Mouse (Mus musculus) thymus, adult 2 months (tissue): ENCODE data around the gene Klf11. TPM values are rescaled to one million over a fixed set of nuclear protein-coding genes. Genes with fewer than 3 reads are reported as not detected.
A peak's percentile ranks its signal among the peaks of the same experiment; 100 is the strongest.

ENCODE experiments used
- DNase-seq: peaks from one replicate; pipeline ENCODE4 v3.0.0; 2021
- H3K27ac ChIP-seq: fragments of 200-500 bp; 2 replicates; pipeline ENCODE4 v1.5.1; 2012; ENCODE audit warnings: low read length, control low read depth; ENCODE audit not compliant: control insufficient read depth, insufficient read depth
- H3K27me3 ChIP-seq: fragments of 200-500 bp; 2 replicates; pipeline ENCODE4 v1.6.1; 2012; ENCODE audit warnings: mild to moderate bottlenecking, low read length, moderate library complexity, mixed read lengths; ENCODE audit not compliant: control insufficient read depth, insufficient read depth
- H3K36me3 ChIP-seq: fragments of 200-500 bp; 2 replicates; pipeline ENCODE4 v1.6.1; 2012; ENCODE audit warnings: mild to moderate bottlenecking, low read length, moderate library complexity; ENCODE audit not compliant: control insufficient read depth, insufficient read depth
- H3K4me1 ChIP-seq: fragments of 200-500 bp; replicated peaks from 2 replicates; pipeline ENCODE4 v1.6.1; 2012; ENCODE audit warnings: low read length; ENCODE audit not compliant: control insufficient read depth, insufficient read depth
- H3K4me3 ChIP-seq: fragments of 200-500 bp; 2 replicates; pipeline ENCODE4 v1.5.1; 2012; ENCODE audit warnings: mild to moderate bottlenecking, low read length, control low read depth, moderate library complexity; ENCODE audit not compliant: control insufficient read depth, insufficient read depth
- CTCF ChIP-seq: fragments of 200-500 bp; IDR thresholded peaks from 2 replicates; pipeline ENCODE4 v1.5.1; 2012; ENCODE audit warnings: mild to moderate bottlenecking, control low read depth, low read length, moderate library complexity, borderline replicate concordance; ENCODE audit not compliant: control insufficient read depth, poor library complexity, insufficient read depth; ENCODE audit errors: extremely low read depth
- POLR2A ChIP-seq: fragments of 200-500 bp; IDR thresholded peaks from 2 replicates; pipeline ENCODE4 v1.6.1; 2012; ENCODE audit warnings: mild to moderate bottlenecking, low read length, control low read depth, moderate library complexity; ENCODE audit not compliant: control insufficient read depth, poor library complexity, insufficient read depth; ENCODE audit errors: extremely low read depth
- WGBS: fragments of 180-500 bp; shearing (Covaris S2); methylation state at CpG from one replicate; pipeline ENCODE4 v1.1.7; 2018; 5-methylcytosine and 5-hydroxymethylcytosine counted together
- polyA plus RNA-seq: library from polyadenylated mRNA; depleted of rRNA; stranded (reverse); fragments of >200 nt; gene quantifications from 2 replicates; pipeline ENCODE4 v1.2.3, GENCODE M21; 2012

The Klf11 gene
- polyA plus RNA-seq, 1 experiment: 4.9 TPM

DNA sequence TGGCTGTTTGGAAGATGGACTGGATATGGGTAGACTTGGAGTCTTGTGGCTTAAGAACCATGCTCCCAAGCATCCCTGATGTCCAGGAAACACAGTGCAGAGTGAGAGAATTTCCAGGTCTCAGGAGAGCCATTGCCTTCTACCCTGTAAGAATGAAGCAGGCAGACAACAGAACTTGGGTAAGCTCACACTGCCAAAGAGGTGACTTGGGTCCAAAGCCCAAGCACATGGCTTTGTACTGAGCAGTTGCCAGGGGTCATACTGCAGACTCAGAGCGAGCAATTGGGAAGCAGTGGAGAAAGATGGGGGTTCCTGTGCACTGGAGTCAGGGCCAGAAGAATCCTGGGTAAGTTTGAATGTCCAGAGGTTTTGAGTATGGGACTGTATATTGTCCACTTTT is 3.0 kb upstream of the Klf11 start:
- H3K4me3 ChIP-seq: no peak overlapping the region
- no peak for DNase-seq
- H3K27ac ChIP-seq: no peak overlapping the region
- no peaks in the 10 kb centered on the region for H3K36me3 ChIP-seq
- no peaks in the 10 kb centered on the region for H3K27me3 ChIP-seq
- 82% methylated on average over 1 of the region's 1 CpGs for whole genome bisulfite sequencing
- peaks cover 13% of the 10 kb centered on the region for H3K4me1 ChIP-seq
- no peak for TF ChIP-seq CTCF
- no peak for TF ChIP-seq POLR2A

- no peaks in the 10 kb centered on the region for H3K27me3 ChIP-seq
- no peak overlapping the region for H3K27ac ChIP-seq
- DNase-seq: no peak
- TF ChIP-seq POLR2A: no peak
- TF ChIP-seq CTCF: no peak
- H3K4me1 ChIP-seq: peaks cover 10% of the 10 kb centered on the region
- H3K36me3 ChIP-seq: no peaks in the 10 kb centered on the region
- peak overlapping the region; percentile 51 for H3K4me3 ChIP-seq
- WGBS: 10% methylated on average over 22 of the region's 22 CpGs
Measured at GRCm38 (mm10) chr12:24650415-24651062, 535 bp upstream of the Klf11 start.

GRCm38 (mm10) chr12:24651642-24652342 is 718 bp downstream of the Klf11 start:
- H3K4me3 ChIP-seq: peak overlapping the region; percentile 74
- 3% methylated on average over 36 of the region's 36 CpGs for WGBS
- DNase-seq: peak; percentile 89
- TF ChIP-seq CTCF: 0 out of 2 replicates have a peak, but pooled peaks have one; percentile 7
- no peak for TF ChIP-seq POLR2A
- H3K36me3 ChIP-seq: no peaks in the 10 kb centered on the region
- no peak overlapping the region for H3K27ac ChIP-seq
- H3K27me3 ChIP-seq: no peaks in the 10 kb centered on the region
- H3K4me1 ChIP-seq: peaks cover 10% of the 10 kb centered on the region

- H3K36me3 ChIP-seq: no peaks in the 10 kb centered on the region
- peaks cover 10% of the 10 kb centered on the region for H3K4me1 ChIP-seq
- WGBS: 88% methylated on average over 16 of the region's 16 CpGs
- no peak for DNase-seq
- no peak overlapping the region for H3K27ac ChIP-seq
- no peak overlapping the region for H3K4me3 ChIP-seq
- TF ChIP-seq CTCF: no peak
- TF ChIP-seq POLR2A: no peak
- no peaks in the 10 kb centered on the region for H3K27me3 ChIP-seq
Measured at GRCm38 (mm10) chr12:24654065-24654862, 3.2 kb downstream of the Klf11 start.

DNA sequence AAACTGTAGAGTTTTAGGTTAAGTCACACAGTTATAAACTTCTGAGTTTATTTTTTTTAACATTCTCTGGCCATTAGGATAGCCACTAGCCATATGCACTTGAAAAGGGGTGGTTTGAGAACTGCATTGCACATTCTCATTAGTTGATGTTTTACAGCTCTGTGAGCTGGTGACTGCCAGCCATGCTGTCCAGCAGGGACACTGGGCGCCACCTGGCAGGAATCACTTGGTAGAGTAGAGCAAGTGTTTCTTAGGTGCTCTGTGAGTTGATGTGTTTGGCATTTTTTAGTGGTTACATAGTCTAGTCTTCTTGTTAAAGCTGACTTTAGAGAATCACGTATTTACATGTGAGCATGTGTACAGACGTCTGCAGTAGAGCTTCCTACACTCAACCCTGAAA is 5.4 kb downstream of the Klf11 start:
- TF ChIP-seq POLR2A: no peak
- TF ChIP-seq CTCF: no peak
- Histone ChIP-seq H3K4me1 (peaks cover 4% of the 10 kb centered on the region), H3K27me3 (no peaks in the 10 kb centered on the region), H3K36me3 (no peaks in the 10 kb centered on the region), H3K27ac (no peak overlapping the region), H3K4me3 (no peak overlapping the region)
- 94% methylated on average over 3 of the region's 3 CpGs for WGBS
- no peak for DNase-seq

- no peak overlapping the region for H3K27ac ChIP-seq
- no peak overlapping the region for H3K4me3 ChIP-seq
- WGBS: 92% methylated on average over 4 of the region's 4 CpGs
- H3K4me1 ChIP-seq: no peaks in the 10 kb centered on the region
- no peak for TF ChIP-seq POLR2A
- TF ChIP-seq CTCF: no peak
- H3K36me3 ChIP-seq: no peaks in the 10 kb centered on the region
- DNase-seq: no peak
- no peaks in the 10 kb centered on the region for H3K27me3 ChIP-seq
Measured at GRCm38 (mm10) chr12:24658998-24659397, 7.9 kb downstream of the Klf11 start.

DNA sequence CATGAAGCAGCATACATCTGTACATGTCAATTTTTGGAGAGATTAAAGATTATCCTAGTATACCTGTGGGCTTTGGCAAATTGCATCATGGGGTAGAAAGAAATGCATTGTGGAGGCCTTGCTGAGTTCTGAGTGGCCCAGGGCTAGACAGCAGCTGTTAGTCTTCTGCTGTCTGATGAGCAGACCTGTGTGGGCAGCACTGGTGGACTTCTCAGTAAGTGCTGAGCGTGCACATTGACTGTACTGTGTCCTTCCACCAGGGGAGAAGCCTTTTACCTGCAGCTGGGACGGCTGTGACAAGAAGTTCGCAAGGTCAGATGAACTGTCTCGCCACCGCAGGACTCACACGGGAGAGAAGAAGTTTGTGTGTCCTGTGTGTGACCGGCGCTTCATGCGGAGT is 8.8 kb downstream of the Klf11 start:
- no peak for DNase-seq
- Histone ChIP-seq H3K4me1 (no peaks in the 10 kb centered on the region), H3K4me3 (no peak overlapping the region), H3K27ac (no peak overlapping the region), H3K27me3 (no peaks in the 10 kb centered on the region), H3K36me3 (no peaks in the 10 kb centered on the region)
- 95% methylated on average over 9 of the region's 9 CpGs for WGBS
- no peak for TF ChIP-seq POLR2A
- TF ChIP-seq CTCF: no peak
